Mouse (Mus musculus): ENCODE data around the gene Spin1. TPM values are rescaled to one million over a fixed set of nuclear protein-coding genes. Genes with fewer than 3 reads are reported as not detected.

Spin1 gene
- total RNA-seq, 2 experiments from 2014 or later = 162 to 167 TPM

DNA sequence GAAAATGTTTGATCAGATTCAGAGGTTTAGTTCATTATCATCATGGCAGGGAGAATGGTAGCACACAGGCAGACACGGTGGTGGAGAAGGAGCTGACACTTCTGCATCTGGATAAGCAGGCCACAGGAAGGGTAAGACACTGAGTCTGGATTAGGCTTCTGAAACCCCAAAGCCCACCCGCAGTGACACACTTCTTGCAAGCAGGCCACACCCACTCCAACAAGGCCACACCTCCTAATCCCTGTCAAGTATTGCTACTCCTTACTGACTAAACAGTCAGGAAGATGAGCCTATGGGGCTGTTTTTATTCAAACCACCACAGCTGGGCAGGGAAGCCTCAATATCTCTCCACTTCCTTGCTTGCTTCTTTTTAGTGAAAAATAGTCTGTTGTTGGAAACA, 19.9 kb upstream of the Spin1 start:
- Histone ChIP-seq H3K4me3 (no peak overlapping the region), H3K27ac (no peak overlapping the region)
- TF ChIP-seq CTCF (conservative IDR thresholded peaks at IDR 0.05) = no peak
- DNase-seq (ENCODE audit: low spot score in 2 of 2) = no peak

DNA sequence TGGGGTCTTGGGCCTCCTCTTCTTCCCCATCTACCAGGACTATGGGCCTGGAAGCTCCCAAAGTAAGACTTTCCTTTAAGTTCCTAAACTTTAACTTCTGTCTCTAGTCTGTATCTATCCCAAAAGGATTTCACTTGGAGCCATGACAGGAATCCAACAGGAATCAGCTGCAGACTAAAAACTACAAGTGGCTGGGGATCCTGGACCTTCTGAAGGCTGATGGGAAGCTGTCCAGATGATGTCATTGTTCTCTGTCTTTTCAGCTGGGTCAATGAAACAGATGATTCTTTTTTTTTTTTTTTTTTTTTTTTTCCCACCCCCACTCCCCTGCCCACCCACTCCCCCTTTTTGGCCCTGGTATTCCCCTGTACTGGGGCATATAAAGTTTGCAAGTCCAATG, 16.4 kb upstream of the Spin1 start:
- TF ChIP-seq CTCF (conservative IDR thresholded peaks at IDR 0.05) = no peak
- Histone ChIP-seq H3K4me3 (no peak overlapping the region), H3K27ac (no peak overlapping the region)
- DNase-seq (ENCODE audit: low spot score in 2 of 2) = no peak

DNA sequence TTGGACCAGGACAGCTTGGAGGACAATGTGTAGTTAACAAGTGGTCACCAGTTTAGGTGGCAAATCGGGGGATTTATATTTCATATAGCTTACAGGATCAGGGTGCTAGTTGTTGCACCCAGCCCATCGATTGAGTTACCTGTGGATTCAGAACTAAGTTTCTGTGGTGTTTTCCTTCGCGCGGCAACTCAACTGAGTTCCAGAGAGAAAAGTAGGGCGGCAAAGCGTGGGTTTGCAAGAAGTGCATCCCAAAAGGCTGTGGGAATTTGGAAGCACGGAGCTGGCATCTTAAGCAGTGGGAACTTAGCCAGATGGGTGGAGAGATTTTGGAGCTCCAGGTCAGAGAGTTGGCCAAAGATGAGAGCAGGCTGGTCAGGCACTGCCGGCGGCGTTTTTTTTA, 14.7 kb upstream of the Spin1 start:
- Histone ChIP-seq H3K4me3 (no peak overlapping the region), H3K27ac (no peak overlapping the region)
- no peak for DNase-seq (ENCODE audit: low spot score in 2 of 2)
- TF ChIP-seq CTCF (conservative IDR thresholded peaks at IDR 0.05) = no peak

DNA sequence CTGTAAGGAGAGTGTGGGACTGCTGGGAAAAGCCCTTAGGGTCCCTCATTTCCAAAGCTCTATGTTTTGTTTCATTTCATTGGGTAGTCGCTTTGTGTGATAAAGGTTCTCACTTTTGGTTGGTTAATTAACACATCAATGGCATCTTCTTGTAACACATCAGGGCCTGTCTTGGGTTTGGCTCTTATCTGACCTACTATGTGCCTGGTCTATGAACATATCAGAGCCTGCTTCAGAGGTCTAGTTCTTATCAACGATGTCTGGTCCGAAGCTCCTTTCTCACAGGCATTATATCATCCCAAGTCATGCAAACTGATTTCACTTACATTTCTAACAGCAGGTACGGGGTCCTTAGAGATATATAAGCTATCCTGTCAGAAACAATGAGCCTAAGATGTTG, 13.4 kb upstream of the Spin1 start:
- DNase-seq (ENCODE audit: low spot score in 2 of 2) = no peak
- Histone ChIP-seq H3K27ac (no peak overlapping the region), H3K4me3 (no peak overlapping the region)
- TF ChIP-seq CTCF (conservative IDR thresholded peaks at IDR 0.05) = no peak

DNA sequence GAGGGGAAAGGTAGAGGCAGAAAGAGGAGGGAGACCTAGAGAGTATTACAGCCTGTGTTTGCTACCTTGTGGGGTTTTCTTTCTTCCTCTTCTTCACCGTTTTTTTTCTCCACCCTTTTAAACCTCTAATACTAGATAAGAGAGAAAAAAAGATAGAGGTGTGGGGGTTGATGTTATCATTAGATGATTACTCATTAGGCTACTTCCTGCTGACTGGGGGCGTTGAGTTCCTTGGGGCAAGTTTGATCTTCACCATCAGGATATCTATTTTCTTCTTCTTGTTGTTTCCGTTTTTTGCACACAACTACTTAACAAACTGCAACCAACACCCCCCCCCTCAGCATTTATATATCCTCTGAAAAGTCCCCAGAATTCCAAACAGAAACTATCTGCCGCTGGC, 12.5 kb upstream of the Spin1 start:
- DNase-seq (ENCODE audit: low spot score in 2 of 2) = no peak
- no peak overlapping the region for H3K4me3 ChIP-seq
- no peak for TF ChIP-seq CTCF (conservative IDR thresholded peaks at IDR 0.05)
- no peak overlapping the region for H3K27ac ChIP-seq

DNA sequence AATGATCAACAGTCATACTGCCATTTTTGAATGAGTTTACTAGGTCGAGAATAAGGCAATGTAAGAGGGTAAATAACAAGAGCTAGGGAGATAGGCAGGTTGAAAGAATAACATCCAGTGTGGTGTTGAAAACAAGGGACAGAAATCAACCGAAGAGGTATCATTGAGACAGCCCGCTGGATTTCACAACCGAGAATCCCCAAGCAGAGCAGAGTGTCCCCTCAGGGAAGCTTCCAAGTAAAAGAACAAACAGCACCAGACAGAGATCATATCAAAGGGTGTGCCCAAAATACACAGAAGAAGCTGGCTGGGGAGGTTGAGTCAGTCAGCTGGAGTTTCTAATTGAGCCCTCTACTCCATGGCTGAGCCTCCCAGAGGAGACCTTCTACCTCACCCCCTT, 11.6 kb upstream of the Spin1 start:
- TF ChIP-seq CTCF (conservative IDR thresholded peaks at IDR 0.05) = no peak
- DNase-seq (ENCODE audit: low spot score in 2 of 2) = no peak

DNA sequence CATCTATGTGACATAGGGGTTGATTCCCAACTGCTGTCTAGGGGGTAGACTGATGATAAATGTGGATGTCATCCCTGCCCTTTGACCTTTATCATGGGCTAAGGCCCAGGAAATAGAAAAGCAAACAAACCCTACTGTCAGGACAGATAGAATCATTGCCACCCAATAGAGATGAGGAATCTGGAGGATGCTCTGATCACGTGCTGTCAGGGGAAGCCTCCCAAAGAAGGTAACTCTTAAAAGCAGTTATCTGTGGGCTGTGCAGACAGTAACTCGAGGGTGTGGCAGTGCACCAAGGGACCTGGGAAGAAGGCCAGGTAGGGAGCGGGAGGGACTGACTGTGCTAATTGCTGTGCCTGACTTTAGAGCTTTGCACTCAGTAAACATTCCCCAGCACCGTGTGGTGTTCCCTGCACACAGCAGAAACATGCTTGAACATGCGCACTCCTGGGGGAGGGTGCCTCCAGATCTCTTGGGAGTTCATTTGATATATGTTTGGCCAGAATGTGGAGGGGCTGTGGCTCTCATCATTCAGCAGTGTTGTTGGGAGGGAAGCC, 10.5 kb upstream of the Spin1 start:
- no peak for DNase-seq (ENCODE audit: low spot score in 2 of 2)
- no peak overlapping the region for H3K4me3 ChIP-seq
- H3K27ac ChIP-seq = no peak overlapping the region
- TF ChIP-seq CTCF (conservative IDR thresholded peaks at IDR 0.05) = no peak

More for the DNA sequence above, 11.6 kb upstream of the Spin1 start:
- no peak overlapping the region for H3K4me3 ChIP-seq
- no peak overlapping the region for H3K27ac ChIP-seq

DNA sequence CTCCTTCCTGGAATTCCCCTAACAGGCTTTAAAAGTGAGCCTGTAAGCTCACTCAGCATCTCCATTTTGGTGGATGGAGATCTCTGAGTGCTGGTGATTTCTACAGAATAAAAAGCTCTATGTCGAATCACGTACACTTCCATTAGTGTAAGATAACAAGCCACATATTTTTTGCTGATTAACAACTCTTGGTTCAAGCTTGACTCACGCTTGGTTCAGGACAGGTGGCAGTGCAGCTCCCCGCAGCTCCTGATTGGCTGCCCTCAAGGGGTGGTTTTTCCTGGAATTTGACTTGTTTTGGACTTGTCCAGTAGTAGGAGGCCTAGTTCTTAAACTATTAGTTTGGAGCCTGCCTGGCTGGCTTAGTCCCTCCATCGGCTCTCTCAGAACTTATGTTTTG, 7.2 kb upstream of the Spin1 start:
- TF ChIP-seq CTCF (conservative IDR thresholded peaks at IDR 0.05) = no peak

DNA sequence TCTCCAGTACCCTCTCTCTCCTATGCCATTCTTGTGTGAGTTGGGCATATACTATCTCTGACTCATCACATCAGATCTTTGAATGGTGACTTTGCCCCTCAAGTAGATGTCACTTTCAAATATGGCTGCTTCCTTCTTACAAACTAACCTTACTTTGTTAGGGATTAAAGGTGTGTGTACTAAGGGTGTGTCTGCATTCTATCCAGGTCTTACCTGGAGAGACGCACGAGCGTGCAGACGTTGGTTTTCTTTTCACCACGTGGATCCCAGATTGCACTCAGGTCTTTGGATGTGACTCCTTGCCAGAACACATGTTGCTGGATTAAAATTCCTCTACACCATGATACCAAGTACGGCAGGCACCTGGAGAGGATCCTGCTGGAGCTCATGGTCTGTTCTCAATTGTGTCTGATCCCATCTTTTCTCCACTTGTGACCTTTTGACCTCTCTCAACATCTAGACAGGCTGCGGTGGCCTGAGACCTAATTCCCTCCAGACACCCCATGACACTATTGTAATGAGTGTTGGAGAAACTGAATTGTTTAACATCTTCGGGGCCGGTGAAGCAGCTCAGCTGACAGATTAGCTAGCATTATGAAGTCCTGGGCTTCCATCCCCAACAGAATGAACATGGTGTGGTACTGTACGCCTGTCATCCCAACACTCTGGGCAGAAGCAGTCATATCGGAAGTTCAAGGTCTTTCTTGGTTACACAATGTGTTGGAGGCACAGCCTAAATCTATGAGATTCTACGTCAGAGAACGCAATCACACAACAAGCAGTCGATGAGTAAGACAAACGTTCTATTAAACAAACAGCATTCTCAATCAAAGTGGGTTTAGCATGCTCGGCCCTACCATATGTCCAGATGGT, 6.1 kb upstream of the Spin1 start:
- DNase-seq (ENCODE audit: low spot score in 2 of 2) = no peak
- no peak for TF ChIP-seq CTCF (conservative IDR thresholded peaks at IDR 0.05)
- no peak overlapping the region for H3K4me3 ChIP-seq
- no peak overlapping the region for H3K27ac ChIP-seq

More for the DNA sequence above, 7.2 kb upstream of the Spin1 start:
- Histone ChIP-seq H3K27ac (no peak overlapping the region), H3K4me3 (no peak overlapping the region)
- no peak for DNase-seq (ENCODE audit: low spot score in 2 of 2)

DNA sequence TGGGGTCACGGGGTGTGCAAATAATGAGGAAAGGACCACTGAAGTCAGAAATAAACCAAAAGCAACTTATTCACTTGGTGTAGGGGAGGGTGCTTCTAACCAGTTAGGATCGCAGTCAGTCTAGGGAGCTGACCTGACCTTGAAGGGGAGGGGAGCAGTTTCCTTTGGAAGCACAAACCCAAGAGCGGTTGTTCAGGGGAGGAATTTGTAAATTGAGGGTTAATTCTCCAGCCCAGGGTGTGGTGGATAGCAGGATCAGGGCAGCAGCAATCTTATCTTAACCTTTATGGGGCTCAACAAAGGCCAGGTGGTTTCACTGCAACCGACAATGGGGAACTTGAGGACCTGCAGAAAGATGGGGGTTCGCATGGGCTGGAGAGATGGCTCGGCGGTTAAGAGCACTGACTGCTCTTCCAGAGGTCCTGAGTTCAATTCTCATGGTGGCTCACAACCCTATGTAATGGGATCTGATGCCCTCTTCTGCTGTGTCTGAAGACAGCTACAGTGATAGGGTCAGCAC, 5.4 kb upstream of the Spin1 start:
- no peak for TF ChIP-seq CTCF (conservative IDR thresholded peaks at IDR 0.05)

DNA sequence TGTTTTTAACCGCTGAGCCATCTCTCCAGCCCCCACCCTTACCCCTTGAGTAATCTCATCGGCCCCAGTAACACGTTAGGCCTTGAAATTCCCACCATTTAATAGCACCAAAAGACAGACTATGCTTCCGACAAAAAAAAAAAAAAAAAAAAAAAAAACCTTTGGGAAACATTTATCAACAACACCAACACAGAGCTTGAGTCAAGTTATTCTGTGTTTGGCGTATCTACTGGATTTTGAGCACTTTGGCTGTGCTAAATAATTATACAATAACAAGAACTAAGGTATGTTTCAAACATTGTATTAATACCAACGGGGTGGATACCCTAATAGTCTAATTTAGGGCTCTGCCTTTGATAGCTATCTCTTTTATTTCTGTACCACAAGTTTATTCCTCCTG, 4.0 kb upstream of the Spin1 start:
- no peak overlapping the region for H3K4me3 ChIP-seq
- DNase-seq (ENCODE audit: low spot score in 2 of 2) = no peak
- no peak for TF ChIP-seq CTCF (conservative IDR thresholded peaks at IDR 0.05)
- H3K27ac ChIP-seq = no peak overlapping the region

More for the DNA sequence above, 5.4 kb upstream of the Spin1 start:
- no peak for DNase-seq (ENCODE audit: low spot score in 2 of 2)
- Histone ChIP-seq H3K27ac (no peak overlapping the region), H3K4me3 (no peak overlapping the region)

DNA sequence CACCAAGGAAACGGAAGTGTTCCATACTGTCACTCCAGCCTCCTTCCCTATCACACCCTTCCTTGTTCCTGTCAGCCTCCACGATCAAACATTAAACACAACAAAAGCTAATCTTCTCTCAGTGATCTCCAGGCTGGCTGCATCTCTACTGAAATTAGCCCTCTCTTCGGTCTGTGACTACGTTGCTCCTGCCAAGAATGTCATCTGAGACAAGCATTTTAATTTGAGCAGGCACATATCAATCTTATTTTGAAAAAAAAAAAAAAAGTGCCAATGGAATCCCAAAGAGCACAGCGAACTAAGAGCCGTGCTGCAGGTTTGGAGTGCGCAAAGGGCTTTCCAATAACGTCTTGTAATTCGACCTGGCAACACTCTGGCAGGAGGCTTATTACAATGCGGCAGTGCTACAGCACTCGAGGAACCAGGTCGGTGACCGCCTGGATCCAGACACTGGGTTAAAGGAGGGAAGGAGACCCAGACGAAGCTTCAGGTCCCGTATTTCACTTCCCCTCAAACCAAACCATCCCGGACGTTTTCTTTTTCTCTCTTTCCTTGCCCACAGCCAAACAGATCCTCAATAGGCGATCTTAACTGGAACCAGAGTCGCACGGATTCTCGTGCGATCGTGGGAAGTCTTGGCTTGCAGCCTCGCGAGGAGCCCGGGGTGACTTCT, 984 bp upstream of the Spin1 start:
- H3K27ac ChIP-seq = peak overlapping the region; percentile 94
- DNase-seq (ENCODE audit: low spot score in 2 of 2) = peak in 1 of 2 experiments; percentile 29
- H3K4me3 ChIP-seq = peak overlapping the region; percentile 76
- no peak for TF ChIP-seq CTCF (conservative IDR thresholded peaks at IDR 0.05)
